Mouse (Mus musculus): ENCODE data around the gene Slc25a45.

Slc25a45 gene

DNA sequence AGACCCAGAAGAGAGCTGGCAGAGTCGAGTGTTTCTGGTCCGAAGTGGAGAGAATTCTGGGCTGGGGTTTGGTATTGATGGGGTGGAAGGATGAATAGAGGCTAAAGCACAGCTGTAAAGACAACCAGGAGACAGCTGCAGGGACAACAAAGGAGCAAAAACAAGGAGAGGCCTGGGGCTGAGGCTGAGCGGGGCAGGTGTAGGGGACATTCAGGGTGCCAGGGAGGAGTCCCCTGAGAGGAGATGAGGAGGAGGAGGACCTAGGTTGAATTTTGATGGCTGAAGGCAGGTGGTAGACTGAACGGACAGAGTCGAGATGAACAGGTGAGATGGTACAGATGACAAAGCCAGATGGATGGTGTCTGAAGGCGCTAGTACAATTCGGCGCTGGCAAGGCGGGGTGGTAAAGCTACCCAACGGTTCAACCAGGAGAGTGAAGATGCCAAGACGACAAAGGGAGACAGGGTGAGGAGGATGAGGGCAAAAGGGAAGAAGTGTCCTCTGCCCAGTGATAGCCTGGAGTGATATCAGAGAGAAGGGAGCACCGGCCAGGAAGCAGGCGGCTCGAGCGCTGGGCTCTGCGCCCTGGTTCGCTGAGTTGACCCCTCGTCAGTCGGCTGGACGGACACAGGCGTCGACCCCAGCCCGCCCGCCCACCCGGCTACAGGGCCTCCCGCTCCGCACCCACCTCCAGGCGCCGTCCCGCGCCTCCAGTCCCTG lies 15.8 kb downstream of the Slc25a45 start:
- no peak for DNase-seq

DNA sequence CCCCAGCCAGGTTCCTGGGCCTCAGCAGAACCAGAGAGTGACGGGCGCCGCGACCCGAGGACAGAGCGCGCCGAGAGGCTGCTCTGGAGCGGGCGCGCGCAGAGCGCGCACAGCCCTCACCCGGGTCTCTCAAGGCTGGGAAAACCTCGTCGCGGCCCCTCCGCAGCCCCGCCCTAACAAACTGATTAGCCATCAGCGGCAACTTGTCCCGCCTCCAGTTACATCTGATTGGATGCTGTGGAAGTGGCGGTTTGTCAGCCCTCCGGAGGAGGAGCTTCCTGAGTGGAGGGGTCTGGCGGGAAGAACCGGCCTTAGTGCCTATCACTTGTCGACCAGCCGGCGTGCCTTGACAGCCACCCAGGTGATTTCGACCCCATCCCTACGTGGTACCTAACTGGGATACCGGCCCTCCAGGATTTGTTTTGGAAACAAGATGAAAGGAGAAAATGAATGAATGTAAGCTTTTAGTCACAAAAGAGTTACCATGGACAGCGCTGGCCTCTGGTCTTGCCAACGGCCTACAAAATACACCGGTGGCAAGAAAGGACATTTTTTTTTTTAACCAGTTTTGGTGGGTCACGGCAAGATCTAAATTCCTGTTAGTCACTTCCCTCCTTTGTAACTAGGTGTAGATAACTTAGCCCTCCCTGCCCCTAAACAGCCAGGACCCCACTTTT lies 16.5 kb downstream of the Slc25a45 start, which contains the start of gene Tigd3:
TSS of gene Tigd3 (minus strand) at position 148 of the 677 bp plus-strand sequence.
- peak; percentile 95 for DNase-seq

DNA sequence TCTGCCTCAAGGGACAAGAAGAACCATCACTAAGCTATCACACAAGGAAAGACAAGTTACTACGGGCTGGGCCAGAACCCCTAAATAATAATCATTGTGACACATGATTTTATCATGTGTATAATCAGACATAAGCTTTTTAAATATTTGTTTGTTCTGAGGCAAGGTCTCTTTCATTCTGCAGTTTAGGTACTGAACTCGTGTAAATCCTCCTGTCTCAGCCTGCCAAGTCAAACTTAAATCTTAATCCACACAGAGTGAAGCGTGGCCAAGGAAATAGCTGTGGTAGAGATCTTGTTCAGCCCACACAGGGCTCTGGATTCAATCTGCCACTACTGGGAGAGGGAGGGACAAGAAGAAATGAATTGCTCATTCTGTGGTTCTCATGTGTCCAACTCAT lies 29.7 kb downstream of the Slc25a45 start:
- DNase-seq: no peak

DNA sequence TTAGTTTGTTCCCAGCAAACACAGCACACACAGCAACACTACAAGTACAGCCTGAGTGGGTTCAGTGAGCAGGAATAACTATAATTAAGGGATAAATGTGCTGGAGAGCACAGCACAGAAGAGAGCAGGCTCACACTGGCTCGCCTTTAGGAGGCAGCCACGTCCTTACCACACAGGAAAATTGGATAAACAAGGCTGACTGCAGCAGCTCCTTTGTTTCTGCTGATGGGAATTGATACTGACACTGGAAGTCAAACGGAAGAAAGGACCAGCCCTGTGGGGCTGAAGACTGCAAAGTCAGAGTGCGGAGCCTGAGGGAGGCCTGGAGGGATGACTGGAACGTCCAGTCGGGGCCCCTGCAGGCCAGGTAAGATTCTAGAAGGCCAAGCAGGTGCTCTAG lies 32.6 kb downstream of the Slc25a45 start:
- no peak for DNase-seq

DNA sequence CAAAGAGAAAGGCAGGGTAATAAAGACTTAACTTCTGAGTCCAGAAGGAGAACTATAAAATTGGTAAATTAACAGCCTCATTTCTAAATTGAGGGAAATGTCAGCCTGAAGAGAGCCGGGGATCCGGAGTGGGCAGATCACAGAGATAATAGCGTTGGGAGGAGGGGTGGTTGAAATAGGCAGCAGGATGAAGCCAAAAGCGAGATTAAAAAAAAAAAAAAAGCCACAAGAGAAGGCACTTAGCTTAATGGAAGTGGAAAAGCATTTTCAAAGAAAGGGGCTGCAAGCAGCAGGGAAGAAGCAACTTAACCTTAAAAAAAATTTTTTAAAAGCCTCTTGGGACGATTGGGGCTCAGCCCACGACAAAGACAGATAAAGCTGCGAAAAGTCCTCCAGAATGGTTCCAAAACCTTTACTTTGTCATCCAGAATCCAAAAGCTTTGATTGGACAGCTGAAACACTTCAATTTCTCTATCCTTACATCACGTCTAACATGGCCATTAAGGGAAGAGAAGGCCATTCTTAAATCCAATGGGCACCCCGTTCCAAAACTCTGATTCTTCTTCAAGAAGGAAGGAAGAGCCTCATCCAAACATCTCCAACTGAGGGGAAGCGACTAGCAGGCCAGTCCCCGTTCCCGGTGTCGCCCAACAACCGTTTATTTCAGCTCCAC lies 34.0 kb downstream of the Slc25a45 start:
- no peak for DNase-seq

DNA sequence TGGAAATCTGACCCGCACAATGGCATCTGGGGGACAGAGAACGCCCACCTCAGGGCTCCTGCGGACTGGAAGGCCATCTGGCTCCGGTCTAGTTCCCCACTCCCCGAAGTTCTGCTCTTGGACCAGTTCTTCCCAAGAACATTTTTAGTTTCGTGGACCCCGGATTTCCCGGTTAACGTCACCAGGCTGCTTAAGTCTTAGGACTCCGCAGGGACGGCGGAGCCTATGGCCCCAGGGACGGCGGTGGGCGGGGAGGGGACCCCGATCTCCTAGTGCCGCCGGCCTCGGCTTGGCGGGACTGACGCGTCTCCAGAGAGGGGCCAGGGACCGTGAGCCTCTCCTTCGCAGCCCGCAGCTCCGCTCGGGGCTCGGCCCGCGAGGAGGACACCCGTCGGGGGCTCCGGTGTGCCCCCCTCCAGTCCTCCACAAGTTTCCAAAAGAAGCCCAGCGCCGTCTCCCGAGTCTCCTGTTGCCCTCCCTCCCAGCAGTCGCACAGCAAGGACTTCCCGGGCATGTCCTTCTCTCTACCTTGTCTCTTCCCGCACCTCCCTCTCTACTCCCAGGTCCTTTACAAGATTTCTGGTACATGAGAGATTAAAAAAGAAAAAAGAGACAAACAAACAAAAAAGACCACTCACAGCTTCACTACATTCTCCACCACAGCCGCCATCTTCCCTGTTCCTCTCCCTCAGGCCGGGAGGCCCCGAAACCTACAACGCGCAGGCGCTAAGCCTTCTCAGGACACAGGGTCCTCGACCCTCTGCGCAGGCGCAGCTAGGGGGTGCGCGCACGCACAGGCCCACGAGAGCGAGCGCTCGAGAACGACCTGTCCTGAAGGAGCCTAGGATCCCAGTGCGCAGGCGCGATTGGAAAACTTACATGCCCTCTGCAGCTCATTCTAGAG lies 34.7 kb downstream of the Slc25a45 start:
- DNase-seq: peak; percentile 100

DNA sequence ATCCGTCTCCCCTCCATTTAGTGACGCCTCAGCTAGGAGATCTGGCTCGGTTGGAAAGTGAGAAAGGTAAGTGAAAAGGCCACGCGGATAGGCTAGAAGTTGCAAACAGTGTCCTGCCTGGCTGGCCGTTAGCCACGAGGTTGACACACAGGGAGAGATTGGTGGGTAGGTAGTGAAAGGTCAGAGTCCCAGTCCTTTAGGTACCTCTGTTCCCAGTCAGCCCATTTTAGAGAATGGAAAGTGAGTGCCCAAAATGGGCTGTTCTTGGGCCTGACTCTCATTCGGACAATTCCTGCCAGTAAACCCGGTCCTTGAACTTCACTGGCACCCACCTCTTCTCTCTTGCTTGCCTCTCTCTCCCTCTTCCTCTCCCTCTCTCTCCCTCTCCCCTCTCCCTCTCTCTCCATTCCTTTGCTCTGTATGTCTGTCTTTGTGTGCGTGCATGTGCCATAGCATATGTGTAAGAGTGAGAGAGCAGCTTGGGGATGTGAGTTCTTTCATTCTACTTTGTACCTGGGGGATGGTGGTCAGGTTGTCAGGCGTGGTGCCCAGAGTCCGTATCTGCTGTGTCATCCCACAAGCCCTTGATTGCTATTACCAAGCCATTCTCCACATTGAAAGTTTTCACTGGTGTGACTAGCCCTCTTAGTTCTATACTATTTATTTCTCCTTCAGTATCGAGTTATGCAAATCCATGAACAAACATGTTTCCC lies 35.6 kb downstream of the Slc25a45 start, which contains the start of gene Dpf2:
TSS of gene Dpf2 (minus strand) at position 4 of the 713 bp plus-strand sequence.
- DNase-seq: no peak

DNA sequence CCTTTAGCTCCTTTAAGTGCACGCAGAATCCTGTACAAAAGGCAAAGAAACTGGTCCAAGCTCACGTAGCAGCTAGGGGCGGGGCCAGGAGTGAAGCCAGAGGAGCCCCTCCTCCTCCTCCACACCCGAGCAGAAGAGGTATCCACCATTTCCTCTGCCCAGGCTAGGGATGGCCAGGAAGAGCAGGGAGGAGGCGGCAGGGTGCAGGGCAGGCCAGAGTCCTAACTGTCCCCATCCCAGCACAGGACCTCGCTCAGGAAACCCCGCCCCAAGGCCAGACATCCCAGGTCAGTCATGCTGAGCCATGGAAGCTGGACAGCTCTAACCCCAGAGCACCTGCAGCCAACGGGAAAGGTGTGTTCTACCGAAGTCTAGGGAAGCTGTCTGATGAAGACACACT lies 44.1 kb downstream of the Slc25a45 start:
- DNase-seq: no peak

DNA sequence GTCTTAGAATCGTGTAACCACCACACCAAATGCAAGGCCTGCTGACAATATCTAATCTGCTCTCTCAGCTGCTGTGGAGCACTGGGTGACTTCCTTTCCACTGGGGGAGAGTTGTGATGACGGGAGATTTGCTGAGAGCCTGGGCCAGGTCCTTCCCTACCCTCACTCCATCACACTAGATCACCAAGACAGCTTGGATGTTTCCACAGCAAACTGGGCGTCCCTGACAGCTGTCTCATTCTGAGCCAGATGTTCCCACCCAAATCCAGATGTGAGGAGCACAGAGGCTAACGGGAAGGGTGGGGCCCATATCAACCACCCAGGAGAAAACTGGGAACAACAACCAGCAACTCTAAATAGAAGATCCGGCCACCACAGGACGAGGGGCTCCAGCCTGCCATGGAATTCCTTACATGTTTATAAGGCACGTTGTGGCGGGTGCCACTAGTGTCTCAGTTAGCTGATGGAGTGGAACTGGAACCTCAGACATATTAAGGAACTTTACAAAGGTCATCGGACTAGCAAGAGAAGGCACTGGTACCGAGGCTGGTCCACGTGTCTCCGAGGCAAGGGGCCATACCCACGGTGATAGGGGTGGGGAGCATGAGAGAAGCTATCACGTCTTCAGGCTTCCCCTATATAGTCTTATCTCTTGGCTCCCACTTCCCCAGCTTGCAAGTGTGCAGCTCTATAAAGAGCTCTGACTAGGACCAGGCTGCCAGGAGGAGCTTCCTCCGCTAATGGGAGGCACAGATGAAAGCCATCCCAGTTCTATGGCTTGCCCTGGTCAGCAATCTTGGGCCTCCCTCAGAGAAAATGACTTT lies 44.7 kb downstream of the Slc25a45 start:
- no peak for DNase-seq

DNA sequence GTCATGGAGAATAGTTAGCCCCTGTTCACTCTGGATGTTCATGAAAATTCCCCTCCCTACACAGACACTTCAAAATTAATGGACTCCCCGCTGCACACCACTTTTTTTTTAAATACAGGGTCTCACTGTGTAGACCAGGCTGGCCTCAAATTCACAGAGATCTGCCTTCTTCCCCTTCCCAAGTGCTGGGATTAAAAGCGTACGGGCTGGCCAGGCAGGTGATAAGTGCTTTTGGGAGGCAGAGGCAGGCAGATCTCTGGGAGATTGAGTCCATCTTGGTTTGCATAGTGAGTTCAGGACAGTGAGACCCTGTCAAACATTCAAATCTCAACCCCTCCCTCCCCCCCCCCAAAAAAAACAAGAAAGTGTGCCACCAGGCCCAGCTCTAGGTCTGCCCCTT lies 45.4 kb downstream of the Slc25a45 start:
- DNase-seq: no peak

DNA sequence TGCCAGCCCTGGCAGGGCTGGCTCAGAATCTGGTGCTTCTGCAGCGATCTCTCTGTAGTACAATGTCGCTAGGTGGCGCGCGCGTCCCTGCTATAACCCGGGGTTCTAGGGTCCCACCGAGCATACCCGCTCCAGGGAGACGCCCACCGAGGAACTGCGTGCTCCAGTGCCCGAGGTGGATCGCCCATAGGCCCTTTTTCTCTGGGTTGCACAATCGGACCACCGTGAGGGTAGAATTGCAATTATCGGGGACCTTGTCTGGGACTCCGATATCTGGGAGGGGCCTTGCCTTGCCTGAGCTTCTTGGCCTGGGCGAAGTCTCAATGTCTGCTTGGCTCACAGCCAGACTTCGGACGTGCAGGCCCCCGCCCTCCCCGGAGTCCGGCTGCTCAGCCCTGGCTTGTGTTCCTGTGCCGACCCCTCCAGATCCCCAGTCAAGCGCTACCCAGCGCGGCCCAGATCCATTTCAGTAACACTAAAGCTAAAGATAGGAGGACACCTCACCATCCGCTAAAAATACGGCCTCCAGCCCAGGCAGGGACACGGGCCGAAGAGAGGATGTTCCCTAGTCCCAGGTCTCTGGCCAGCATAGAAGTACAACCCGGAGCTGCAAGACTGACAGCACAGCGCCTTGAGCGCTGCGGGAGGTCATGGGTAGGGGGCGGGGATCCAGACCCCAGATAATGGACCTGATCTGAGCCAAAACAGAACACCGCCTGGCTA lies 46.5 kb downstream of the Slc25a45 start:
- DNase-seq: peak; percentile 93

DNA sequence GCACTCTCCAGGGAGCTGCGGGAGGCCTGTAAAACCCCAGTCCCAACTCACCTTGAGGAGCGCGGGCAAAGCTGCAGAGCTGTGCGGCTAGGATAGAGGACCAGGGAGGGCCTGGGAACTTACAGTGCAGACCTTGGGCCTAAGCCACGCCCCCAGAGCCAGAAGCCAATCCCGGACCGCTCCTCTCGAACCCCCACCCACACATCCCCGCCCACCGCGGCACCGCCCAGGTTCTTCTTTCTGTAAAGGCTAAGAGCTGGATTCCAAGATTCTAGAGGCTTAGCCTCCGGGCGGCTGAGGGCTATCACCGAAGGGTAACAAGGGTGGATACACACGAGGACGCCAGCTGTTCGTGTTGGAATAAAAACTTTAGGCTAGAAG lies 47.1 kb downstream of the Slc25a45 start, which contains the start of gene Cdc42ep2:
TSS of gene Cdc42ep2 (minus strand) at position 104 of the 381 bp plus-strand sequence.
- peak; percentile 97 for DNase-seq

DNA sequence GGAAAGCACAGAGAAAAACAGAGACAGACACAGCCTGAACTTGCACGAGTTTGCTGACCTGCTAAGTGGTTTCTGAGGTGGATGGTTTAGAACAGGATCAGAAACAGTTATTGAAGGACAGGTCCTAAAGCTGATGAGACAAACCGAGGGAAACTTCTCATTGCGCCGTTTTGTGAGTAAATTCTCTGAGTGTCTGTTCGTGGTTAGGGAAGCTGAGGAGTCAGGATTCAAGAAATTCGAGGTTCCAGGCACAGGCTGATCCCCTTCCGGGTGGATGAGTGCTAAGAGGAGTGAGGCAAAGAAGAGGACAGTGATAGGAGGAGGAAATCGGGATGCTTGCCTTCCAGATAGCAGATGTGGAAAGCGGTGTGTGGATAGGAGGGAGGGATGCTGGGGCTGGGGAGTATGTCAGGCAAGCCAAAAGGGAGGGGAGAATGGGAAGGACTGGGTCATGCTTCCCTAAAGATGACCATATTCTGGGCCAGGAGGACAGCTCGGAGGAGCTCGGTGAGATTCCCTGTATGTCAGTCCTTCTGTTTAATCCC lies 47.8 kb downstream of the Slc25a45 start:
- no peak for DNase-seq

DNA sequence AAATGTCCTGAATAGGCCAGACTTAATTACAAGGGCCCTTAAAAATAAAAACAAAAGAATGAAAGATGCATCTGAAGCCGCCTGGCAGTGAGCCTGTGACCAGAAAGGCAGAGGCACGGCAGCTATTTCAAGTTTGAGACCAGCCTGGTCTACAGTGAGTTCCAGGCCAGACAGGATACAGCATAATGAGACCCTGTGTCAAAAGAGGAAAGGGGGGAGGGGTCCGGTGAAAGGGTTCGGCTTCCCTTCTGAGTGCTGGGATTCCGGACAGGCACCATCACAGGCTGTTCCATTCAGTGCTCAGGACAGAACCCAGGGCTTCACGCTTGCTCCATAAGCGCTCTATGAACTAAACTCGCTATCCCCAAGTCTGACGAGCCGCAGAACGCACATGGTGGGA lies 49.4 kb downstream of the Slc25a45 start:
- DNase-seq: no peak

DNA sequence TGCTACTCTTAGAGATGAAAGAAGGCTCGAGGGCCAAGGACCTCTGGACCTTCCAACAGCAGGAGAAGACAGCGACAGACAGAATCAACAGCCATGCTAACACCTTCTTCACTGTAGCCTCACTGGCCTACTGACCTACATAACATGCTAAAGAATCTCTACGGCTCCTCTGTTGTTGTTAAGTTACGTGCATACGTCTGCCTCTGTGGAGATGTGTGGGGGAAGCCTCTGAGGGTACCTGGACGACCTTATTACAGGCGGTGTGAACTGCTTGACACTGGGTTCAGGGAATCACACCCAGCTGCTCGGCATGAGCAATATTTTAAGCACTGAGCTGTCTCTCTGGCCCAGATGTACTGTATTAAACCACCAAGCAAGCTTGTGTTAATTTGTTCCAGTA lies 49.9 kb downstream of the Slc25a45 start:
- DNase-seq: no peak

DNA sequence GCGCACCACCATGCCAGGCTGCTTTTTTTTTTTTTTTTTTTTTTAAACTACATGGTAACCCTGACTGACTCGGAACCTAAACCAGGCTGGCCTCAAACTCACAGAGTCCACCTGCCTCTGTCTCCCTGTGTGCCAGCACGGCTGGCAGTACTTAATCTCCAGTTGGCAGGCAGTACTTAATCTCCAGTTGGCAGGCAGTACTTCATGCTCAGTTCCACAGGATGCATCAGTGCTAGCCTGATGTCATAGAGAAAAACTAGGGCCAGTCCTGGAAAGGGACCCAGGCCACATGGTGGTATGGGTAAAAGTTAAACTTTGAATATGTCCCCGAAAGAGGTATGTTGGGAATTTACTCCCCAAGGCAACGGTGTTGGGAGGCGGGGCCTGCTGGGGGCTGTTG lies 50.5 kb downstream of the Slc25a45 start:
- DNase-seq: no peak

DNA sequence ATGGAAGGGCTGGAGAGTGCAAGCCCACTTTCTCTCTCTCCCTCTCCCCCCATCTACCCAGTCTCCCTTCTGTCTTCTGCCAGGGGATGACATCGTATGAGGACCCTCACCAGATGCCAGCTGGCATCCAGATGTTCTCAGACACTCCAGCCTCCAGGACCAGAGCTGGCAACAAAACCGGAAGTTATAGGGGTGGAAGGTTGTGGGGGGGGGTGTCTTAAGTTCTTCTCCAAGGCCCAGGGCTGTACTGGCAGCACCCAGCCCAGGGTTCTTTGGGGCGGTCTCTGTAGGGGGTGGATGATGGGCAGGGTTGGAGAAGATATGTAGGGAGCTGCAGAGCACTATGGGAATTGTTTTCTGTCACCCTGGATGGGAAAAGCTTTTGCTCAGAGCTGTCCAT lies 50.9 kb downstream of the Slc25a45 start:
- no peak for DNase-seq

DNA sequence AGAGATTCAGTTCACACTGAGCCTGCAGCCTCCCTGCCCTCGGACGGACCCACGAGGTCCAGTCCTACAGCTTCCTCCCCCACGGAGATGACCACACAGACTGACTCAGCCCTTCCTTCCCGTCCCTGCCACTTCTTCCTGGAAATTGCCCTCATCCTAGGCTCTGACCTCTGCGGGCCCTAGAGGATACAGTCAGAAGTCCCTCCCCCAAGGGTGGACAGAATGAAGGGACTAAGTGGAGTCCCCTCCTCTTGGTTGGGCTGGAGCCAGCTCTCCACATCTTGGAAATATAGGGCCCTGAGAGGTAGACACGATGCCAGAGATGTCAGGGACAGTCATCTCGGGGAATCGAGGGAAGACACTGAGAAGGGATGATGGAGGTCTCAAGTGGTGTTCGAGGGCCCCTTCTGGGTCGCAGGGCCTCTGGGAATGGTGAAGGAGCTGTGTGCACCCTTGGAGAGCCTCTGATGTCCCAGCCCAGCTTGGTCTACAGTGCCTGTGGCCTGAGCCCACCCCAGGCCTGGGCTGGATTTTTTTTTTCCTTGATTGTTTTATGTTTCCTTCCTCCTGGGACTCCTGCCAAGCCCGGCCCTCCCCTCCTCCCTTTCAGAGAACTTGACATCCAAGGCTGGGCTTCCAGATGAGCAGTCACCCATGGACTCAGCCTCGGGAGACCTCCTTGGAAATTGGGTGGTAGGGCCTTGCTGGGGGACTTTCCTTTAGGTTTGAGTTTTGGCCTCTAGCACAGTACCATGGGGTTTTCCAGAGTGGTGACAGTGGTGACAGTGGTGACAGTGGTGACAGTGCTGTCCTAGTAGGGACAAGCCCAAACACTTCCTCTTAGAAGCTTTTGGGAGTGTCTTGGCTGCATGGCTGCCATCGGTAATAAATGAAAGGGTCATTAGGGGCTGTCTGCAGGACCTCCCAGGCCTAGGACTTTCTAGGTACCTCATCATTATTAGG lies 52.3 kb downstream of the Slc25a45 start:
- DNase-seq: peak; percentile 85

DNA sequence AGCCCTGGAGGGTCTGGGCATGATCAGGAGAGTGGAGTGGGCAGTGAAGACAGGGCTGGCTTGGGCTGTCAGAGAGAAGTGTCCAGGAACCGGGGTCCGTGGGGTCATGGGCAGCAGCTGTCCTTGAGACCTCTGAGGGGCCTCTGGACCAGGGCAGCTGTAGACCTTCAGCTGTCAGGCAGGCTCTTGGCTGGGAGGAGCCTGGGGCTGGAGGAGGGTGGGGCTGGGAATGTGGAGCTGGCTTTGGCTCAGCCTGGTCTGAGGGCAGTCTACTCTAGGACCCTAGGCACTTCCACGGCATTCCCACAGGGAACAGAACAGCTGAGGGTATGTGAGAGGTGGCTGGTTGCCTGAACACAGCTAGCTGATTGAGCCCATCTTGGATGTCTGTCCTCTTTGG lies 57.7 kb downstream of the Slc25a45 start:
- DNase-seq: no peak
